Mouse (Mus musculus): ENCODE data around the gene Slk.

DNA sequence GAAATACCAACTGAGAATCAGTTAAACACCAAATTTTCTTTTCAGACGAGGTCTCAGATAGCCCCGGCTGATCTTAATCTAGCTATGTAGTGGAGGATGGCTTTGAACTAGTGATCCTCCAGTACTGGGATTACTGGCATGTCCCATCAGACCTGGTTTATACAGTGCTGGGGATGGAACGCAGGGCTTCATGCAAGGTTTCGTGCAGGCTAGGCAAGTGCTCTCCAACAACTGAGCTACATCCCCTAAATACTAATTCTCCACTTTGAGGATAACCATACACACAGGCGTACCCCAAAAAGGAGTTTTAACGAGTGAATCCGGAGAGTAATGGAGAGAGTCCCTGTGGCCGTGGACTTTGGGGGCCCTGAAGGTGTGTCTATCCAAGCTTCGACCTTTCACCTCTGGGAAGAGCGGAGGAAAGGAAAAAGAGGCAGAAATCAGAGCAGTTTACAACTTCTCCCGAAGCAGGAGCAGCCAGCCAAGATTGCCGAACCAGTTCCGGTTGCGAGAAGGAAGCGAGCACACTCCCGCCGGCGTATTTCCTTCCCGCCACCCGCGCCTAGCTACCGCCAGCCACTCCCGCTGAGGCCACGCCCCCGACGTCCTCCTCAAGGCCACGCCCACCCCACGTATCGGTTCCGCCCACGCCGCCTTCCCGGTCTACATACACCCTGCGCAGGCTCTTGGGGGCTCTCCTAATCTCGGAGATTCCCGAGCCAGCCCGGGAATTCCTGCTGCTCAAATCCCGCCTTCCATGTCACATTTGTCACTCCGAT, 42.8 kb upstream of the Slk start:
- TF ChIP-seq CTCF (IDR thresholded peaks at IDR 0.05; ENCODE audit: low read depth, low read length), result no peak
- TF ChIP-seq TAL1 (conservative IDR thresholded peaks at IDR 0.05; ENCODE audit: low read depth, low read length), result no peak
- TF ChIP-seq GATA2 (IDR thresholded peaks at IDR 0.05; ENCODE audit: borderline replicate concordance, low read depth, low read length), result no peak

Measured in G1E (cell line).